Mouse (Mus musculus): Measurements from ENCODE around the gene Dusp10. TPM values are rescaled to one million over a fixed set of nuclear protein-coding genes. Genes with fewer than 3 reads are reported as not detected.

Gene Dusp10
- polyA plus RNA-seq, 1 experiment from 2014 or later, result 7.0 TPM

DNA sequence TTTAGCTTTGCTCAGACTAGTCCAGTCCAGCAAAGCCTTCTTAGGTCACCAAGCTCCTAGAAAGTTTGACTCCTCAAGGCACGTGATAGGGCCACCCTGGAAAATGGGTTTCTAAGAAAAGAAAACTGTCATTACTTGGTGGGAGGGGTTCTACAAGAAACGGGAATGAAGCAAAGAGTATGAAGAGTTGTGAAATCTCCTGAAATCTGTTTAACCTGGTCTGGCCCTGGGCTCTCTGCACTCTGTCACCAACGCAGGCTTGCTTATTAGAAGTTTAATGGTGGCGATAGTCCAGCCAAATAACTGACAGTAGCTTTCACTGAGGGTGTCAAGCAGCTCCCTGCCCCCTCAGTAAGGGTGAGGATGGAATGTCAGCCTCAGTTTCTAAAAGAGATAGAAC is 40.0 kb downstream of the Dusp10 start:
- Histone ChIP-seq H3K4me3 (ENCODE audit: low read depth, low read length) (no peak overlapping the region), H3K4me2 (no peak overlapping the region), H3K9me3 (ENCODE audit: low read depth, low read length) (no peaks in the 10 kb centered on the region), H3K4me1 (ENCODE audit: insufficient read depth) (peaks cover 12% of the 10 kb centered on the region), H3K36me3 (ENCODE audit: insufficient read depth) (no peaks in the 10 kb centered on the region), H3K9ac (no peak overlapping the region), H3K27me3 (ENCODE audit: insufficient read depth, low read length) (no peaks in the 10 kb centered on the region), H3K27ac (ENCODE audit: low read depth) (no peak overlapping the region)
- DNase-seq (no peak), ATAC-seq (ENCODE audit: insufficient read depth) (no peak)
- WGBS, result 61% methylated on average over 4 of the region's 4 CpGs
- TF ChIP-seq CTCF (IDR thresholded peaks at IDR 0.05; ENCODE audit: low read depth), result no peak

DNA sequence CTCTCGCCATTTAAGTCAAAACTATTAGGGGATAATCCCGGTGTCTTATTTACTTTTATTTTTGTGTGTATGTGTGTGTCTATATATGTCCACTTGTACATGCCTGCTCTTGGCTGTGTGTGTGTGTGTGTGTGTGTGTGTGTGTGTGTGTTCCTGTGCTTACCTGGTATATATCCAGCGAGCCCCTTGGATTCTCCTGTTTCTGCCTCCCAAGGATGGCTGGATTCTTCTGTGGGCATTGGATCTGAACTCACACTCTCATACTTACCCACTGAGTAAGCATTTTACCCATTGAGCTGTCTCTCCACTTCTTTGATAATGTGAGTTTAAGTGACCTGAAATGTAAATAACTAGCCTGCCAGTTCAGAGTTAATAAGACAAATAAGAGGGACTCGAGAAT is 40.6 kb downstream of the Dusp10 start:
- WGBS, result 67% methylated on average over 4 of the region's 4 CpGs
- Histone ChIP-seq H3K4me1 (ENCODE audit: insufficient read depth) (peaks cover 12% of the 10 kb centered on the region), H3K27me3 (ENCODE audit: insufficient read depth, low read length) (no peaks in the 10 kb centered on the region), H3K9ac (no peak overlapping the region), H3K27ac (ENCODE audit: low read depth) (no peak overlapping the region), H3K9me3 (ENCODE audit: low read depth, low read length) (no peaks in the 10 kb centered on the region), H3K4me3 (ENCODE audit: low read depth, low read length) (no peak overlapping the region), H3K4me2 (no peak overlapping the region), H3K36me3 (ENCODE audit: insufficient read depth) (no peaks in the 10 kb centered on the region)
- TF ChIP-seq CTCF (IDR thresholded peaks at IDR 0.05; ENCODE audit: low read depth), result no peak
- DNase-seq, result no peak
- no peak for ATAC-seq (ENCODE audit: insufficient read depth)

DNA sequence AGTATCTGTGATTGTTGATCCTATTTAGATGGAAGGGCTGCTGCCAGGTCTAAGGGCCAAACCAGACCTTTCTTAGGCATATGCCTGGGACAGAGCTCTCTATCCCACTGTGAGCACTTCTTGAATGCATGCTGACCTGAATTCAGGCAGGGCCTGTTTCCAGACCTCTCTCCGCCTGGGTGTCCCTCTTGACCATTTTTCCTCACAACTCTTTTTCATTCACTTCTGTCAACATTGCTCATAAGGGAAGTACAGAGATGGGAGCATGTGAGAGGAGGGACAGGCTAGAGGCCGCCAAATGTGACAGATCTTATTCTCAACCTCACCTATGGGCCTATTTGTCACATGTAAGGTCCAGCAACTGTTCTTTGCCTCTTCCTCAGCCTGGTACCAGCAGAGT is 41.1 kb downstream of the Dusp10 start:
- no peak for DNase-seq
- peaks cover 16% of the 10 kb centered on the region for H3K4me1 ChIP-seq (ENCODE audit: insufficient read depth)
- no peak for ATAC-seq (ENCODE audit: insufficient read depth)
- no peaks in the 10 kb centered on the region for H3K36me3 ChIP-seq (ENCODE audit: insufficient read depth)
- H3K9ac ChIP-seq, result no peak overlapping the region
- H3K9me3 ChIP-seq (ENCODE audit: low read depth, low read length), result no peaks in the 10 kb centered on the region
- no peak overlapping the region for H3K4me3 ChIP-seq (ENCODE audit: low read depth, low read length)
- no peaks in the 10 kb centered on the region for H3K27me3 ChIP-seq (ENCODE audit: insufficient read depth, low read length)
- H3K27ac ChIP-seq (ENCODE audit: low read depth), result no peak overlapping the region
- no peak for TF ChIP-seq CTCF (IDR thresholded peaks at IDR 0.05; ENCODE audit: low read depth)
- WGBS, result 77% methylated on average over 2 of the region's 2 CpGs
- H3K4me2 ChIP-seq, result no peak overlapping the region

DNA sequence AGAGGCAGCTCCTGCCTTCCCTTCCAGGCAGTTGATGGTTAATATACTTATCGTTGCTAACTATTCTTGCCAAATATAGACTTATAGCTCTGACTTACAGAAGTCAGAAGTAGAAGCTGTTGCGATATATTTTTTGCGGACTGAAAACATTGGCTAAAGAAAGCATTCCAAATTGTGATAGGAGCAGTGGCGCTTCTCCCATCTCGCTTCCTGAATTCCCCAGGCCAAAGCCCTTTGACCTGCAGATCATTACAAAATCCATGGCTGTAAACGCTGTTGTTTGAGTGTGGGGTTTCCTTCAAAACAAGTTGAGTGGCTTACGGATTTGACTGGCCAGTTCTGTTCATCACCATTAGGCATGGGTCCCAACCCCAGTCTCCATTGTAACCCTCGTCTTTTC is 45.1 kb downstream of the Dusp10 start:
- Histone ChIP-seq H3K36me3 (ENCODE audit: insufficient read depth) (no peaks in the 10 kb centered on the region), H3K4me1 (ENCODE audit: insufficient read depth) (peaks cover 26% of the 10 kb centered on the region), H3K27ac (ENCODE audit: low read depth) (no peak overlapping the region), H3K9ac (no peak overlapping the region), H3K4me3 (ENCODE audit: low read depth, low read length) (no peak overlapping the region), H3K27me3 (ENCODE audit: insufficient read depth, low read length) (no peaks in the 10 kb centered on the region), H3K9me3 (ENCODE audit: low read depth, low read length) (no peaks in the 10 kb centered on the region), H3K4me2 (no peak overlapping the region)
- ATAC-seq (ENCODE audit: insufficient read depth), result no peak
- no peak for TF ChIP-seq CTCF (IDR thresholded peaks at IDR 0.05; ENCODE audit: low read depth)
- 48% methylated on average over 8 of the region's 8 CpGs for WGBS
- peak; percentile 68 for DNase-seq

DNA sequence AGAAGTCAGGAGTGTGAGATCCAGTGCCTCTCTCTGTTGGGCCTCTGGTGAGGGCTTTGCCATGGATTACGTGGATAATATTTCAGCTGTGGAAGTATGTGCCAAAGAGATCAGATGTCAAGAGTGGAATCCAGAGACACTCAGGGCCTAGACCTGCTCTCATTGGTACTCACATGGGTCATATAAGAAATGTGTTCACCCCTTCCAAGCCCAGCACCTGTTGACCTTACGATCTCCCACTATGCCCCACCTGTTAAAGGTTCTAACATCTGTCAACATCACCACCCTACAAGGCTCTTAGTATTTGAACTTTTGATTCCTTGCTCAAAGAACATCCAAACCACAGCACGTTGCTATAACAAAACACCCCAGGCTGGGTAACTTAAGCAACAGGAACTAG is 46.7 kb downstream of the Dusp10 start:
- 66% methylated on average over 3 of the region's 3 CpGs for WGBS
- no peaks in the 10 kb centered on the region for H3K36me3 ChIP-seq (ENCODE audit: insufficient read depth)
- no peak overlapping the region for H3K4me3 ChIP-seq (ENCODE audit: low read depth, low read length)
- H3K27ac ChIP-seq (ENCODE audit: low read depth), result peak overlapping the region; percentile 79
- no peak for TF ChIP-seq CTCF (IDR thresholded peaks at IDR 0.05; ENCODE audit: low read depth)
- no peak for DNase-seq
- no peaks in the 10 kb centered on the region for H3K9me3 ChIP-seq (ENCODE audit: low read depth, low read length)
- no peaks in the 10 kb centered on the region for H3K27me3 ChIP-seq (ENCODE audit: insufficient read depth, low read length)
- H3K9ac ChIP-seq, result no peak overlapping the region
- no peak for ATAC-seq (ENCODE audit: insufficient read depth)
- no peak overlapping the region for H3K4me2 ChIP-seq
- peaks cover 26% of the 10 kb centered on the region for H3K4me1 ChIP-seq (ENCODE audit: insufficient read depth)

DNA sequence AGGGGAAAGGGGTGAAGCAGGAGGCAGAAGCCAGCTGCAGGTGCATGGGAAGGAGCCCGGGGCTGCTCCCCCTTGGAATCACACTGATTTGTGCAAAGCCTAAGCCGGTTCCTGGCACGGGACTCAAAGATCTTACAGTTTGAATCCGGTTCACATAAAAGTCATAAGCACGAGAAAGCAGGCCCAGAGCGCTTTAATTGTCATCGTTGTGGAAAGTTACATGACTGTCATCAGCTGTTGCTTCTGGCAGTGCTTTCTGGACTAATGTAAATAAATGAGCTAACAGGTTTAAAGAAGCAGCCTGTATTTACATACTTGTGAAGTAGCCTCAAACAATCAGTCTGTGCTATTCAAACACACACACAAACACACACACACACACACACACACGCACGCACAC is 47.3 kb downstream of the Dusp10 start:
- Histone ChIP-seq H3K27me3 (ENCODE audit: insufficient read depth, low read length) (no peaks in the 10 kb centered on the region), H3K27ac (ENCODE audit: low read depth) (peak overlapping the region; percentile 82), H3K4me2 (no peak overlapping the region), H3K4me3 (ENCODE audit: low read depth, low read length) (no peak overlapping the region), H3K9me3 (ENCODE audit: low read depth, low read length) (no peaks in the 10 kb centered on the region), H3K9ac (no peak overlapping the region), H3K4me1 (ENCODE audit: insufficient read depth) (peaks cover 26% of the 10 kb centered on the region), H3K36me3 (ENCODE audit: insufficient read depth) (no peaks in the 10 kb centered on the region)
- ATAC-seq (ENCODE audit: insufficient read depth) (peak; percentile 90), DNase-seq (peak; percentile 97)
- 9% methylated on average over 9 of the region's 9 CpGs for WGBS
- TF ChIP-seq CTCF (IDR thresholded peaks at IDR 0.05; ENCODE audit: low read depth), result no peak

DNA sequence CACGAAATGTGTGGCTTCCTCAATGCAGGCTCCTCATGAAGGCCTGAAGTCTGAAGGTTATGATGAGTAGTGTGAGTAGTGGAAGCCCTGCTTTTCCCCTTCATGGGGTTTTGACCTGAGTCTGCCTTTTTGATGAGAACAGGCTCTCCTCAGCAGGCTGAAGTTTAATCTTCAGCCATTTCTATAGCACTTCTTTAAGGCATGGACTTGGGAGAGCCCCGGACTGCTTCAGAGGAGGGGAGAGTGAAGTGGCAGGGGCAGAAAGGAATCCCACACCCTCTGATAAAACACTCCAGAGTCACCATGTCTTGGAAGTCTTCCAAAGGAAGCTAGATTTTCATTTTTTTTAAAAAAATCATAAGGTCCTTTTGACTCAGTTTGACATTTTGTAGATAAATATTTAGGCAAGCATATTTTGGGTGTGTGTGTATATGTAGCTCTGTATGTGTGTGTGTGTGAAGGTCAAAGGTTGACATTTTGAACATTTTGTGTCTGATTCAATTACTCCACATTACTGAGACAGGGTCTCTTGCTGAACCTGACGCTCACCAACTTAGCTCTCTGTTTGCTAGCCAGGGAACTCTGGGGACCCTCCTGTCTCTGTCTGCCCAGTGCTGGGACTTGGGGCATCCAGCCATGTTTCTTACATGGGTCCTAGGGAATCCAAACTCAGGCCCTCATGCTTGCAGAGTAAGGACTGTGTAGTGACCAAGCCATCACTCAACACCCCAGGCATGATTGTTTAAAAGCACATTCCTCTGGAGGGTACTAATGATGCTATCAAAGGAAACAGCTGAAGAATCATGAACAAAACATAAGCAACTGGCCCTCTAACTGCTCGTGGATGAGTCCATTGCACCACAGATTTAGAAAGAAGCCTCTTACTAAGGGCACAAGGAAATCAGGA is 48.0 kb downstream of the Dusp10 start:
- WGBS, result 16% methylated on average over 4 of the region's 4 CpGs
- Histone ChIP-seq H3K27me3 (ENCODE audit: insufficient read depth, low read length) (no peaks in the 10 kb centered on the region), H3K4me1 (ENCODE audit: insufficient read depth) (peaks cover 26% of the 10 kb centered on the region), H3K4me2 (no peak overlapping the region), H3K36me3 (ENCODE audit: insufficient read depth) (no peaks in the 10 kb centered on the region), H3K27ac (ENCODE audit: low read depth) (peak overlapping the region; percentile 82), H3K9ac (no peak overlapping the region), H3K4me3 (ENCODE audit: low read depth, low read length) (no peak overlapping the region), H3K9me3 (ENCODE audit: low read depth, low read length) (no peaks in the 10 kb centered on the region)
- DNase-seq (peak; percentile 87), ATAC-seq (ENCODE audit: insufficient read depth) (peak; percentile 92)
- no peak for TF ChIP-seq CTCF (IDR thresholded peaks at IDR 0.05; ENCODE audit: low read depth)
